Mouse (Mus musculus) stomach, postnatal 0 days (tissue): ENCODE measurements at regions not wholly inside any gene's neighbourhood (a gene's known extent, or its start where the extent isn't known, plus 50 kb on each side); places are given as distances from the start of the nearest gene placed in this dataset.
A peak's percentile ranks its signal among the peaks of the same experiment; 100 is the strongest.

ENCODE experiments used
- ATAC-seq: fragments of 200-750 bp; cut with Nextera tagmentation; 2 replicates; pipeline ENCODE4 v1.8.0; 2017; ENCODE audit not compliant: low FRiP score, low TSS enrichment
- DNase-seq: peaks from one replicate; pipeline ENCODE4 v3.0.0-alpha.2; 2016; ENCODE audit warnings: low spot score
- H3K27ac ChIP-seq: fragments of 300-500 bp; sonication (generic); replicated peaks from 2 replicates; pipeline ENCODE4 v1.5.1; 2014; ENCODE audit warnings: mild to moderate bottlenecking, control low read depth
- H3K27me3 ChIP-seq: fragments of 300-500 bp; sonication (generic); 2 replicates; pipeline ENCODE4 v1.6.1; 2014; ENCODE audit warnings: low read length; ENCODE audit not compliant: control insufficient read depth, insufficient read depth
- H3K36me3 ChIP-seq: fragments of 300-500 bp; sonication (generic); 2 replicates; pipeline ENCODE4 v1.6.1; 2014; ENCODE audit warnings: low read length, mixed read lengths; ENCODE audit not compliant: control insufficient read depth, insufficient read depth
- H3K4me1 ChIP-seq: fragments of 300-500 bp; sonication (generic); replicated peaks from 2 replicates; pipeline ENCODE4 v1.6.1; 2014; ENCODE audit warnings: antibody characterized with exemption; ENCODE audit not compliant: control insufficient read depth, insufficient read depth
- H3K4me2 ChIP-seq: fragments of 300-500 bp; sonication (generic); replicated peaks from 2 replicates; pipeline ENCODE4 v1.6.1; 2014; ENCODE audit warnings: low read depth, mild to moderate bottlenecking, control low read depth, moderate library complexity
- H3K4me3 ChIP-seq: fragments of 300-500 bp; sonication (generic); 2 replicates; pipeline ENCODE4 v1.5.1; 2014; ENCODE audit warnings: low read depth, low read length, control low read depth
- H3K9ac ChIP-seq: fragments of 300-500 bp; sonication (generic); 2 replicates; pipeline ENCODE4 v1.6.1; 2014; ENCODE audit warnings: mild to moderate bottlenecking, low read length, control low read depth, mixed read lengths
- H3K9me3 ChIP-seq: fragments of 300-500 bp; sonication (generic); 2 replicates; pipeline ENCODE4 v1.6.1; 2016; ENCODE audit warnings: low read length; ENCODE audit not compliant: control insufficient read depth
- CTCF ChIP-seq: IDR thresholded peaks from 2 replicates; pipeline ENCODE4 v1.5.1; 2016; ENCODE audit warnings: antibody characterized with exemption, low read depth, mild to moderate bottlenecking, moderate library complexity
- EP300 ChIP-seq: optimal IDR thresholded peaks from 2 replicates; pipeline ENCODE3; 2016; ENCODE audit warnings: antibody characterized with exemption
- WGBS: fragments of 180-500 bp; shearing (Covaris S2); extraction: QIAGEN DNeasy Blood & Tissue Kit; methylation state at CpG from one replicate; pipeline ENCODE4 v1.1.7; 2014; 5-methylcytosine and 5-hydroxymethylcytosine counted together

DNA sequence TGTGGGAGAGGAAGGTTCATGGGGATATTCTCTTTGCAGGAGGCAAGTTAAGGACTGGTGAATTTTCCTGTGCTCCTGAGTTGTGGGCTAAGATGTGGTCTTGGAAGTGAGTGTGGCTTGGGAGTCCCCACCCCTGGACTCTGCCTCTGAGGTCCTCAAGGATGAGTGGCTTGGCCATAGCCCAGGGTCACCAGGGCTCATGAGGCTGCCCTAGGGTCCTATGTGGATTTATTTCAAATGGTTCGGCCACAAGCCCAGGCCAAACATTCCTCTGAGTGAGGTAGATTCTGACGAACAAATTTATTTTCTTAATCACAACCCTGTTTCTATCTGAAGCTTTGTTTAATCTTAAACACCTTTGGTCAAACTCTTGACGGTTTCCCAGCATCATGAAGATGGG is 98.4 kb downstream of the Gm10604 start:
- Histone ChIP-seq H3K9ac (no peak overlapping the region), H3K27ac (no peak overlapping the region), H3K4me2 (no peak overlapping the region), H3K36me3 (no peaks in the 10 kb centered on the region; the same call in 1 of the 2 replicates), H3K9me3 (no peaks in the 10 kb centered on the region), H3K27me3 (no peaks in the 10 kb centered on the region), H3K4me1 (no peaks in the 10 kb centered on the region), H3K4me3 (no peak overlapping the region)
- ATAC-seq (no peak), DNase-seq (no peak)
- 70% methylated on average over 3 of the region's 3 CpGs for WGBS
- TF ChIP-seq EP300 = no peak
- no peak for TF ChIP-seq CTCF

DNA sequence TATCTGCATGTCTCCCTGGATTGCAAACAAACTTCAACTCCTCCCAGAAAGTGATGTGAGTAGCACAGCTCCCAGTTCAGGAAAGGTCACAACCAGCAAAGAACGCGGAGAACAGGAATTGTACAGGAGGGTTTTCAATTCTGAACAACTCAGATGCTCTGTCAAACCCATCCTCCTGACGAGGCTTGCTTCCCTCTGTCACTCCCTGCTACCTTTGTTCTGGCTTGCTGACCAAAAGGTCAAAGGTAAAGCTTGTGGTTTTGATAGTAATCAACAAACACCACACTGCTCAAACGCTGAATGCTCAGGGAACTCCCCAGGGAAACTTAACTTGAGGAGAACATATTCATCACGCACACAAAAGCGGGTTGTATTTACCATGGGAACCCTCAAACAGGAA is 102.4 kb downstream of the Gm10604 start:
- Histone ChIP-seq H3K36me3 (no peaks in the 10 kb centered on the region; the same call in 1 of the 2 replicates), H3K9me3 (no peaks in the 10 kb centered on the region), H3K9ac (no peak overlapping the region), H3K27me3 (no peaks in the 10 kb centered on the region), H3K27ac (no peak overlapping the region), H3K4me3 (no peak overlapping the region), H3K4me1 (no peaks in the 10 kb centered on the region), H3K4me2 (no peak overlapping the region)
- TF ChIP-seq EP300 (no peak), CTCF (no peak)
- WGBS = 48% methylated on average over 6 of the region's 6 CpGs
- DNase-seq (no peak), ATAC-seq (peak; percentile 50)

DNA sequence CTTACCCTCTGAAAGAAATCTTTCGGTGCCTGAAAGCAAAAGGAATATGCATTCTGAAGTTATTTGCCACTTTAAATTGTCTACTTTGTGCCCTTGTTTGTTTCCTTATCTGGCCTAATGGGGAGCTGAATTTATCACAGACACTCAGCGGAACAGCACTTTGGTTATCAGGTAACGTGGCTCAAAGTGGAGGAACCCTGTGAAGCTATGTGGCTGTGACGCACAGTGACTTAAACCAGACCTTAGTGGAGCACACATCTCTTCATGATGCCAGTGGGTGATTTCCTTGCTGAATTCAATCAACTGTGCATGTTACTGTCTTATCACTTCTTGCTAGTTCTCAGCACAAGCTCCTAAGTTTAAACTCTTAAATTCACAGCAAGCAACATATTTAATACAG is 103.1 kb downstream of the Gm10604 start:
- no peaks in the 10 kb centered on the region for H3K9me3 ChIP-seq
- DNase-seq = no peak
- no peaks in the 10 kb centered on the region for H3K27me3 ChIP-seq
- WGBS = 78% methylated on average over 4 of the region's 4 CpGs
- H3K27ac ChIP-seq = no peak overlapping the region
- H3K4me1 ChIP-seq = no peaks in the 10 kb centered on the region
- H3K9ac ChIP-seq = no peak overlapping the region
- no peaks in the 10 kb centered on the region; the same call in 1 of the 2 replicates for H3K36me3 ChIP-seq
- ATAC-seq = no peak
- no peak overlapping the region for H3K4me3 ChIP-seq
- H3K4me2 ChIP-seq = no peak overlapping the region
- TF ChIP-seq CTCF (no peak), EP300 (no peak)

DNA sequence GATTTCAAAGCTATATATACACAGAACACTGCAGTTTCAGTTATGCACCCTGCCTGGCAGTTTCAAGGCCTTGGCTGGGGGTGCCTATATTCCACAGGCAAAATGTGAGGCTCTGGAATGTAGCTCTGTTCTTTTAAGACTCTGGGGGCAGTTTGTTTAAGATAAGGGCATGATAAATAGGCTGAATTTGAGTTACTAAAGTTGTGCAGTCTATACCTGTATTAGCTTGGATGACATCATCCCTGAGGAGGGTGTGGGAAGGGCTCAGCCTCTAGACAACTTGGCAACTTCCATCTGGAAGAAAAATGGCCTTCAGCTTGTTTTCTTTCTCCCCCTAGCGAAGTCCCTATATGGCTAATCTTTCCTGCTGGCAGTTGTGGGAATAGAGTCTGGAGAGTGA is 105.1 kb downstream of the Gm10604 start:
- peak overlapping the region; percentile 56 for H3K27ac ChIP-seq
- no peak overlapping the region for H3K4me2 ChIP-seq
- no peak overlapping the region for H3K9ac ChIP-seq
- peaks cover 2% of the 10 kb centered on the region for H3K4me1 ChIP-seq
- ATAC-seq = peak; percentile 81
- H3K36me3 ChIP-seq = no peaks in the 10 kb centered on the region; the same call in 1 of the 2 replicates
- no peak for TF ChIP-seq EP300
- 0 out of 2 replicates have a peak, but pooled peaks have one; percentile 10 for TF ChIP-seq CTCF
- H3K27me3 ChIP-seq = no peaks in the 10 kb centered on the region
- 29% methylated on average over 1 of the region's 1 CpGs for WGBS
- no peak overlapping the region for H3K4me3 ChIP-seq
- DNase-seq = no peak
- H3K9me3 ChIP-seq = no peaks in the 10 kb centered on the region

DNA sequence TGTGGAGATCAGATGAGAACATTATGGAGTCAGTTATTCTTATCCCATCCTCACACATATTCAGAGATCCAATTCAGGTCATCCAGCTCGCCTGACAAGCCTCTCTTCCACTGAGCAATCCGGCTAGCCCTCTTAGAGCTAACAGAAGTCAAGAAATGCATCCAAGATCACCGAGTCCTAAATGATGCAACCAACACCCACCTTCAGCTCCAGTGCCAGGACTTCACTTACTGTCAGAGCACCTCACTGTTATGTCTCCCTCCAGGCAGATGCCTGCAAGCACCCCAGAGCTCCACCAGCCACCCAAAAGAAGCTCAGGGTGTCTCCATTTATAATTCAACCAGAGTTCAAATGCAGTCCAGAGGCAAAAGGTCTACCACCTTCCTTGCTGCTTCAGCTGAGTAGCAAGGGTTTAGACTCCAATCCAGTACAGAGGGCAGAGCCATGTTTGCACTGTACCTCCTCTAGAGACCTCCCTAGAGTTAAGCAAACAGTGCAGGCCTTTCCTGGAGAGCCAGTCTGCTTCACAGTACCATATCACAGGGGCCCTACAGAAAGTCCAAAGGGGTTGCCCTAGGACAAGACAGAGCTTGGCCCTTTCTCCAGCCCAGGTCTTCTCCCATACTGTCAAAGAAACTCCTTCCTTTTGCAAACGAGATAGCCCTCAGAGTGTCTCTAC is 106.3 kb downstream of the Gm10604 start:
- Histone ChIP-seq H3K36me3 (no peaks in the 10 kb centered on the region), H3K9ac (no peak overlapping the region), H3K9me3 (no peaks in the 10 kb centered on the region), H3K27ac (0 out of 2 replicates have a peak overlapping the region, but pooled peaks have one; percentile 13), H3K4me3 (no peak overlapping the region), H3K27me3 (no peaks in the 10 kb centered on the region), H3K4me2 (no peak overlapping the region), H3K4me1 (peaks cover 2% of the 10 kb centered on the region)
- DNase-seq (peak; percentile 40), ATAC-seq (peak; percentile 79)
- 67% methylated on average over 4 of the region's 4 CpGs for WGBS
- TF ChIP-seq CTCF = no peak
- no peak for TF ChIP-seq EP300

DNA sequence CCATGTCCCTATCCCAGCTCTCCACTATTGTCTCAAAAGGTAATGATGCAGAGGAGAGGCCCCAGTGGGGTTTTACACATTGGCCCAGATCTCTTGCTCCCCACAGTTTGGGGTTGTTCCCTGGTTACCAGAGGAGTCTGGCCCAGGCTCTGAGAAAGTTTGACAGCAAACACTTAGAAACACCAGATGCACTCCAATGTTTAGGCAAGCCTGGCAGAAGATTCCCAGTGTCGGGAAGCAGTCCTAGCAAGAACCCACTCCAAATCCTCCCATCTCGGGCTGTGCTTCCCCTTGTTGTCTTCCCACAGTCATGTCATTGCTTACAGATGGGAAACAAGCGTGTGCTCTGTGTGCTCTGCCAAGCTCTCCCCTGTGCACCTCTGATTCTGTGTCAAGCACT is 109.0 kb downstream of the Gm10604 start:
- H3K27me3 ChIP-seq = no peaks in the 10 kb centered on the region
- no peak overlapping the region for H3K4me3 ChIP-seq
- peaks cover 2% of the 10 kb centered on the region for H3K4me1 ChIP-seq
- no peak overlapping the region for H3K9ac ChIP-seq
- WGBS = 35% methylated on average over 3 of the region's 3 CpGs
- ATAC-seq (no peak), DNase-seq (no peak)
- no peaks in the 10 kb centered on the region for H3K36me3 ChIP-seq
- no peak overlapping the region for H3K4me2 ChIP-seq
- no peaks in the 10 kb centered on the region for H3K9me3 ChIP-seq
- H3K27ac ChIP-seq = peak overlapping the region; percentile 45; the same call in 1 of the 2 replicates
- TF ChIP-seq EP300 = no peak
